Mouse (Mus musculus): ENCODE results near the gene Tph1.

Gene Tph1

DNA sequence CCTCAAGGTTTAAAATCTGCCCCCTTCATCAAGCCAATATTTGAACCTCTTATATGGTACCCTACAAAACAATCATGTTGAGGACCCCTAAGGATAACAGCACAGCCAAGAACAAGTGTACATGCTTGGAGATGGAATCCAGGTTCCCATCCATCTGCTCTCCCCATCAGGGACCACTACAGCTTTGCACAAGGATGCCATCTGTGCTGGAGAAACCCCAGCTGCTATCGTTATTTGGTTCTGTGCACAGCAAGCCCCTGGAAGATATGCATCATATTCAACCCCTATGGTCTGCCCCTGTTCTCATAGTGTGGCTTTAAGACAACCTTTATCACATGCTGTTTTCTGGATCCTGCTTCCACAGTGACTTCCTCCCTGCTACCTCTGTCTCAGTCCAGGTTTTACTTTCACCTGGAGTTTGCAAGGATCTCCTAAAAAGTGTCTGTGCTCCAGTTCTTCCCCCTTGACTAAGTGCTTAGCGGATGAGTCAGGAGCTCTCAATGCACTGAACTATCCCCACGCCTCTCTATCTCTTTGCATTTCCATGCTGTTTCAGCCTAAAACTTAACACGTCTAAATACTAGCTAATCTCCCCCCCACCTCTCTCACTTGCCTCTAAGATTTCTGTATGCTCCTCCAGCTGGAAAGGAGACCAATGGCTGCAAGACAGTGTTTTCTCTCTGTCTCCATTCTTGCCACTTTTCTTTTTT is 23.8 kb downstream of the Tph1 start:
- DNase-seq (ENCODE audit: low spot score) = no peak

DNA sequence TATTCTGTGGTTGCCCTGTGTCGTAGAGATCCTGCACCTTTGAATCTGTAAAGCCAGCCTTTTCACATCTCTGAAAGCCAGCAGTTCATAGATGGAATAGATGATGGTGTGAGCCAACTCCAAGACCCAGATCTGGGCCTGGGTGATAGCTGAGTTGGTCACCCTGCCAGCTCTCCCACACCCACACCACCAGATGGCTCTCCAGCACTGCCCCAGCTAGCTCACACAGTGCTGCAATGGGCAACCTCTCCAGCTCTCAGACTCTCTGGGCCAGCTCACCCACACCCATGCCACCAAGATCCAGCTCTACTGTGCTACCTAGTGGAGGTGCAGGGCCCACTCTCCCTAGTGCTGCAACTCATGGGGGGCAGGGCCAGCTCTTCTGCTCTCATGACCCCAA is 29.2 kb downstream of the Tph1 start:
- DNase-seq (ENCODE audit: low spot score) = no peak

DNA sequence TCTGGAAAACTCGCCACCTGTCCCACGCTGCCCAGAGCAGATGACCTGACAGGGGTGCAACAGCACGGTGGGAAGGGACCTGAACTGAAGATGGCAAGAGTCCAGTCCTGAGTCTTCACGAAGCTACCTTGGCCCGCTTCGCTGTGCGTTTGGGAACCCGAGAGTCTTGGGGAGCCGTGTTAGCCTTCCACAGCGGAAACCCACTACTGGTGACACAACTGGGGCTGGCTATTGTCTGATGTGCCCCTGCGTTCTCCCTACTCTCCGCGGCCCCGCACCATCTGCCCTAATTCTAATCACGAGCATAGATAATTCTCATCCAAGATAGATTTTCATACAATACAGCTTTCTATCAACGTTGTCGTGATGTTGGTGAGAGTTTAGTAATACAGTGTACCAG is 32.3 kb downstream of the Tph1 start:
- no peak for DNase-seq (ENCODE audit: low spot score)

DNA sequence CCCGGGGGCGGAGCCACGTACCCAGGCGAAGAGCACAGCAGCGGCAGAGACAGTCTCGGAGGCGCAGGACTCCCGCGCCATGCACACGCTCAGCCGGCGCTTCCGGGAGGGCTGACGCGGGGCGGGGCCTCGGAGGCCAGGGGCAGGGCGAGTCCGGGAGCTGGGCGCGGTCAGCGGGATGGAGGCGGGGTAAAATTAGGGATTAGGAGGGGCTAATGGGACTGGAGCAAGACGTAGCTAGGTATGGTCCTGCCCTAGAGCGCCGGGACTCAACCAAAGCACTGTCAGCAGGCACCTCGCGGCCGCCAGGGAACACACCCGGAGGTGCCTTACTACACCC is 32.7 kb downstream of the Tph1 start, which contains the start of gene Sergef:
TSS of gene Sergef (minus strand) at position 116 of the 340 bp plus-strand sequence.
- peak; percentile 93 for DNase-seq (ENCODE audit: low spot score)

DNA sequence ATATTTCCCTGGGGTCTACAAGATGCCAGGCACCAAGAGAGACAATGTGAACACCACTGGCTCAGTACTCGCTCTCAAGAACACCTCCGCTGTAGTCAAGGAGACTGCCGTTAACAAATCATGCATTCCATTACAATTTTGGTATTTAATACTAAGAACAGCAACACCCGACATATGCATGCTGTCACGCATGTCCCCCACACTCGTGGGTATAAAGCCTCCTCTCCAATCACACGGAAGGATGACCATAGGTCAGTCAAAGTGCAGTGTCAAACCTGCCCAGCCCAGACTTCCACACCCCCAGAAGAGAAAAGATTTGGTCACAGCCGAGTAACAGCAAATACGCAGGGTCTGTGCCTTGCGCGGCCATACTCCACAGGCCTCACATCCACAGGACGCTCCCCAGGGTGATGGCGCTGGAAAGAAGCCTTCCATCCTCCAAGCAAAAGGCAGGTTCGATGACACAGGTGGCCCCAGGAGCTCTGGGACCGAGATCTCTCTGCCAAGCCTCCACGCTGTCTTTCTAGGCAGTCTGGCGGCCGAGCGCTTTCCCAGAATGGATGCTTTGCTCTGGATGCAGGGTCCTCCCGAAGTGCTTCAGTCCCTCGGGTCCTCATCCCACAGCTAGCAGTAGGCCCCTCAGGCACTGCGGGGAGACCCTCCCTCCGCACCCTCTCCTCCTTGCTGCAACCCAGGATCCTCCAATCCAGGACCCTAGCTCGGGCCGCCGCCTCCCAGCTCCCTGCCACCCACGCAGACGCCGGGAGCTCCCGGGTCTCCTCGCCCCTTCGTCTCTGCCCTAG is 33.2 kb downstream of the Tph1 start:
- no peak for DNase-seq (ENCODE audit: low spot score)

DNA sequence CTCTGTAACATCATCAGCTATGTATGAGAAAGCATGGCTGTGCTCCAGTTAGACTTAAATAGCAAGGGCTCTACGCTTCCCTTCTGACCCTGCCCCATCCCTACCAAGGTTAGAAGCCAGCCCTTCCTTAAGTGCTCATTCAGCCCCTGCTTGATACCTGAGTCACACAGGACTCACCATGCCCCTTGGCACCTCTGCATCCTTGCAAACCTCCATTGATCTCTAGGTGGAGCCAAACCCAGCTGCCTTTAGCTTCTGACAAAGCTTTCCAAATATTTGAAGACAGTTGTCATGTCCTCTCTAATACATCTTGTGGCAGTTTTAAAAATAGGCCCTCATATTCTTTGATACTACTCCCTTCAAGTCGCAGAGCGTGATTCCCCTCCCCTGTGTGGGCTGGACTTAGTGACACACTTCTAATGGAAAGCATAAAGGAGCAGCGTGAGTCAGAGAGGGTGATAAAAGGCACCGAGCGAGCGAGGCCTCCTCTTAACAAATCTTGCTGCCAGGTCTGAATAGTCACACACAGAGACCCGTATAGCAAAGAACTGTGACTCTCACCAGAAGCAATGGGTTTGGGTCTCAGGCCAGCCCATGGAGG is 43.9 kb downstream of the Tph1 start:
- DNase-seq (ENCODE audit: low spot score) = no peak

DNA sequence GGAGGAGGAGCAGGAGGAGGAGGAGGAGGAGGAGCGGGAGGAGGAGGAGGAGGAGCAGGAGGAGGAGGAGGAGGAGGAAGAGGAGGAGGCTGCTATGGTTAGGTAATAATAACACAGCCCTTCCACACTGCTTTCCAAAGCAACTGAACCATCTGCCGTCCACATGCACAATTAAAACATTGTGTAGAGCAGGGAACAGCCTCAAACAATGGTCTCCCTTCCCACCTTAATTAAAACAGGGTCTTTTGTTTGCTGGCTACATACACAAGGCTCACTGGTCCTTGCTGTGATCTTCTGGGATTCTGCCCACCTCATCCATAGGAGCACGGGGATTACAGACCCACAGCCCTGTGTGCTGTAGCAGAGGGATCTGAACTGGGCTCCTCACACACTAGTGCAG is 48.4 kb downstream of the Tph1 start:
- DNase-seq (ENCODE audit: low spot score) = no peak

DNA sequence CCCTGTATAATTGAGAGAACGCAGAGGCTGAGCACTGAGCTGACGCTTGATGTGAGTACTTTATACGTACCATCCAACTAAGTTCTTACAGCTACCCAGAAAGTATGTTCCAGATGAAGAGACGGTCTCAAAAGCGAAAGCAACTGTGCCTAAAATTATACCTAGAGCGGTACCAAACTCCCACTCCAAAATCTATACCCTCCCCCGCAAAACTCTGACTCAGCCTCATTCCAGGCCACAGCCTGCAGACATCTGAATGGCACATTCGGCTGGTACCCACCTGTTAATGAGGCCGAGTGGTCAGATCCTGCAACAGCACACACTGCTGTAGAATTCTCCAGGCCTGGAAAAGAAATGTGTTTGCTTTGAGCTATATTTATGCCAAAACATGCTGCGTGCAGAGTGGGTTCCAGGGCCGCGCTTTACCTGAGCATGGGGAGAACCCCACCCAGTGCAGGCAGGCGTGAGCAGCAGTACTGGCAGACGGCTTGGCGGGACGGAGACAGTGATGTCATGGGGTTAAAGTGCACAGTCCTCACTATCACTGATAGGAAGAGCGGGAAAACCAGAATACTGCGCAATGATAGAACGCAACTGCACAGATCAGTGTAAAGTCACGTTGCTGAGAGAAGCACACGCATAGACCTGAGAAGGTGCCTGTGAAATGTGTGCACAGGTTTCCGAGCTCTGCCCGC is 53.8 kb downstream of the Tph1 start:
- DNase-seq (ENCODE audit: low spot score) = no peak

DNA sequence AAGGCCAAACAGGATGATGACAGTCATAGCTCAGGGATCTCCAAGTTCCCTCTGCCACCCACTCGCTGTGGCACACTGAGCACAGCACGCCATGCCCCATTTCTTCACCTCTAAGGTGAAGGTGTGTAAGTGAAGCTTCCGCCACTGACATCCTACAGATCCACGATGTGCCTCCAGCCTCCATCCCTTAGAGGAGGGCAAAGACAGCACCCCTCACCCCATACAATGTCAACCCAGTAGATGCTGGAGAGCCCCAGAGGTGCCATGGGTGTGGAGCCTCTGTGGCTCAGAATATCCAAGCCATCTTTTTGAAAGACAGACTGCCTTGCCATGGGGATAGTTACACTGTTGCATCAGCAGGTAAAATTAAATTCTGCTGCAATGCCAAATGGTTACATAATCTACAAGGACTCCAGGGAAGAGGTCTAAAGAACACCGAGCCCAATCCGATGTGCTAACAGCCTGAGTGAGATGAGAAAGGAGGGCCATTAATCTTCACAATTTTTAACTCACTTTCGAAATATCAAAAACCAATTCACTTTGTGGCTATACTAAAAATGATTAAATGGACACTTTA is 55.8 kb downstream of the Tph1 start:
- DNase-seq (ENCODE audit: low spot score) = no peak

DNA sequence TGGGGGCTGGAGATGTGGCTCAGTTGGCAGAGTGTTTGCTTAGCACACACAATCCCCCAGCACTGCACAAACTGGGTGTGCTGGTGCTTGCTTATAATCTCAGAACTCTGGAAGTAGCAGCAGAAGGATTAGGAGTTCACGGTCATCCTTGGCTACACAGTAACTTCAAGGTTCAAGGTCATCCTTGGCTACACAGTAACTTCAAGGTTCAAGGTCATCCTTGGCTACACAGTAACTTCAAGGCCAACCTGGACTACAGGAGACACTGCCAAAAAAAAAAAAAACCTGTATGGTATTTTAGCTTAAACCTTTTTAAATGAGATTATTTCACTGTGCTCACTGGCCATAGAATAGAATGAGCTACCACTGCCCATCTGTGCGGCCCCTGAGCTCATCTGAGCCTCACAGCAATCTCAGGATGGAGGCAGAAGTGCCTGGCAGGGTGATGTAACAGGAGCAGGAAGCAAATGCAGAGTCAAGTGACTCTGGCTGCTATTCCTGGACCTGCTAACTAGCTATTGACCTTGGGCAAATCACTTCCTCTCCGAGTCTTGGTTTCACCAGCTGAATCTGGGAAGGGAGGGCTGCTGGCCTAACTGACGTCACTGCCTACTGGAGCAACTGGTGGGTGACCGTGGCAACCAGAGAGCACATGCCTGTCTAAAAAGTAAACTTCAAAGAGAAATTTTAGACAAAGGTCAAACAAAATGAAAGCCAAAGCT is 56.9 kb downstream of the Tph1 start:
- peak; percentile 79 for DNase-seq (ENCODE audit: low spot score)

DNA sequence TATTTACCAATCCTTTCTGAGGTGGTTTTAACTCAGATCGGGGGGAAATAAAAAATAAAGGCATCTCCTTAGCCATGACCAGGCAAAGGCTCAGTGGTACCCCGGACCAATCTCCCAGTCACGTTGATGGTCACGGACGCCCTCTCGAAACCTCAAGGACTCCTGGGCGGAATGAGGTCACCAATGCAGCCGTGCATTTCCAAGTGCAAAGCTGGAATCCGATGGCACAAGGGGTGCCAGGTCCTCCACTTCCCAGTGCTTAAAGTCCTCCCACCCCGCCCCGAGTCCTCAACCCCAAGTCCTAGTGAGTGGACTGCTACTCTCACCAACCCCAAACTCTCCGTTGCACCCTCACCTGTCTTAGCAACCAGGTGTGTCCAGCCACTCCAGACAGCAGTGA is 58.1 kb downstream of the Tph1 start:
- peak; percentile 29 for DNase-seq (ENCODE audit: low spot score)

DNA sequence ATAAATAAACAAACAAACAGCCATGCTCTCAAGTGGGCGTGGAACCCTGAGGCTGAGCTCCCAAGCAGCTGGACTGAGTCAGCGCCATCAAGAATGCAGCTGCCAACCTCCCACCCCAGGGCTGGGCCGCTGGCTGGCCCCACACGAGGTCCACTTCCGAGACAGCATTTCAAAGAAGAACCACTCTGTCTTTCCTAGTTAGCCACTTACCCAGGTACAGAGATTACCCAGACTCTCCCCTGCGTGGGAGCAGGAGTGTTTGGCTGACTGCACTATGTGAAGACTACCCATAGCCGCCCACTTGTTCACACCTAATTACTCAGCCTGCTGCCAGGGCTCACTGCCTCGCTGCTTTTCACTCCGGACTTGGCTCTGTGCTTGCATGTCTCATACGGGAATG is 59.2 kb downstream of the Tph1 start:
- no peak for DNase-seq (ENCODE audit: low spot score)

DNA sequence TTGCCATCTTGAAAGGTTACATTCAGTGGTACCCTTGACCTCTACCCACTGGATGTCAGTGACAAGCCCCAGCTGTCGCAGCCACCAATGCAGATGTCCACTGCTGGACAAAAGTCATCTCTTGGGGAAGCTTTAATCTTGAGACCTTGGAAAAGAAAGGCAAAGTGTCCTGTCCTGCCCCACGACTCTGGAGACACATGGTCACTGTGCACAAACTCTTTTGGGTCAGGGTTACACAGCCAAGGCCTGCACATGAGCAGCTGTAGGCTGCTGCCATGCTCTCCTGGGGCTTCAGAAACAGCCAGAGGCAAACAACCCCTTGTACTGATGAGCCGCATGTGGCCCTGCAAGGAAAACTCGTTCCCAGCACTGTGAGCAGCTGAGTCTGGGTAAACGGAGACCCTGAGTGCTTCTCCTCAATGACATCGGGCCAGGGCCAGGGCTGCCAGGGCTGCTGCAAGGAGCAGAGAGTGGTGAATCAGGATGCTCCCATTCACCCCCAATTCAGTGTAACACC is 59.9 kb downstream of the Tph1 start:
- DNase-seq (ENCODE audit: low spot score) = no peak

DNA sequence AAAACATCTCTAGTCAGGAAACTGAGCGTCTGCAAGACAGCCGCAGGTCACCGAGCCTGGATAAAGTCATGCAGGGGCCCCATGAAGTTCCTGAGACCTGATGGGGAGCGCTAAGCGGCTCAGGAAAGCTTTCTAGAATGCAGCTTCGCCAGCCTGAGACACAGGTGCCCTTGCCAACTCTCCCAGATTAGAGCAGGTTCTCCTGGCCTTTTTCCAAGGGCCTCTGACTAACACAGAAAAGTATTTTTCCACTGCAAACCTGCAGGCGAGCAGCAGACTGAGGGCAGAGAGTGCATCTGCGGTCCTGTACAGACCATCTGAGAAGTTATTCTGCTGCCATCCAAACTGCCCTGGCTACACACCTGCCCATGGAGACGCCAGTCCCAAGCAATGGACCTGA is 60.4 kb downstream of the Tph1 start:
- peak; percentile 71 for DNase-seq (ENCODE audit: low spot score)

DNA sequence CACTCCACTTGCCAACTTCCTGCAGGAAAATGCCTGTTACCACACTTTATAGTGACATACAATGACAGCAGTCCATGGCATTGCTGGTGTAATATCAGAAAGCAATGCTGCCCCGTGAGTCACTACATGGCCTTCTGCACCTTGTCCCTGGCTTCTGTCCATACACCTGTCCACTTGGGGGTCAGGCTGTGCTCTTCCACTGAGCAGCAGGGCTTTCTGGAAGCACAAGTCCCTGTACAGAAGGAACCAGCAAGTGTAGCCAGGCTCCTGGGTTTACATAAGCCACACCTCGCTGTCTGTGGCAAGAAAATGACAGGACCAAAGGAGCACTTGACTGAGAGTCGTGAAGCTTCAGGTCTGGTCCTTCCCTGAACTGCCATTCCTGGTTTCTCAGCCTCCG is 63.0 kb downstream of the Tph1 start:
- no peak for DNase-seq (ENCODE audit: low spot score)

DNA sequence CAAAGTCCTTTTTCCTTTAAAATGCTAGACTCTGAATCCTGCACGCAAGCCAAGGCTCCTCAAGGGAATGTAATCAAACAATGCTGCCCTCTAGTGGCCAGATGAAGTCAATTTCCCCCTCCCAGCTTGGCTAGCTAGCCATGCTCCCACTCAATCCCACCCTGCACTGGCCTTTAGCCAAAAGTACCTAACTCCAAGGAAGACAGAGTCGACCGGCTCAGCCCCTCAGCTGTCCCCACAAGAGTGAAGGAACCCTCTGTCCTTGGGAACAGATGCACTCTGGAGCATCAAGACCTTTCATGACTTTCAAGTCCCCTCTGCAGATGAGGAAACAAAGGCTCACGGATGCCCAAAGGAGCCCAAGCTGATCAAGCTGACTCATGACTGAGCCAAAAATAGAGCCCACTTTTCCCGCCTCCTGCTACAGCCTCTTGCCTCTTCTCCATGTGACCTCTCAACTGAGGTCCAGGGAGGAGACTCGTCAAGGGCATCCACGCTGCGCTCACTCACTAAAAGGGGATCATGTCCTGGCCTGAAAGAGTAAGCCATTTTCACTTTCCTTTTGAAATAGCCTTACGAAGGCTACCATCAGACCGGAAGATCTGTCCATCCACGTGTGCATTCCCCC is 64.8 kb downstream of the Tph1 start:
- peak; percentile 58 for DNase-seq (ENCODE audit: low spot score)

DNA sequence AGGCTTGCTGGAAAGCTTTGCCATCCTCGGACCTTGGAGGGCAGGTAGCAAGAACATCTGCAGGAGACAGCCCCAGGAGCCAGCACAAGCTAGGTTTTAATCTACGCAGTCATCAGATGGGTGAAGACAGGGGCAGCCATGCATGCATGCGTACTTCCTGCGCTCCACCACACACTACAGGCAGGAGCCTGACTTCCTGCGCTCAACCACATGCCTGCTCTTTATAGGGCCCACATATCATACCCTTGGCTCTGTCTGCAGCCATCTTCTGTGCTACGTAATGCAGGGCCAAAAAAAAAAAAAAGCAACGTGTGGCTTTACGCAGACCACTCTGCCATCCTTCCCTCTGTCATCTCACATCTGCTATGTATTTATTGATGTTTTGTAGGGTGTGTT is 65.3 kb downstream of the Tph1 start:
- peak; percentile 16 for DNase-seq (ENCODE audit: low spot score)

DNA sequence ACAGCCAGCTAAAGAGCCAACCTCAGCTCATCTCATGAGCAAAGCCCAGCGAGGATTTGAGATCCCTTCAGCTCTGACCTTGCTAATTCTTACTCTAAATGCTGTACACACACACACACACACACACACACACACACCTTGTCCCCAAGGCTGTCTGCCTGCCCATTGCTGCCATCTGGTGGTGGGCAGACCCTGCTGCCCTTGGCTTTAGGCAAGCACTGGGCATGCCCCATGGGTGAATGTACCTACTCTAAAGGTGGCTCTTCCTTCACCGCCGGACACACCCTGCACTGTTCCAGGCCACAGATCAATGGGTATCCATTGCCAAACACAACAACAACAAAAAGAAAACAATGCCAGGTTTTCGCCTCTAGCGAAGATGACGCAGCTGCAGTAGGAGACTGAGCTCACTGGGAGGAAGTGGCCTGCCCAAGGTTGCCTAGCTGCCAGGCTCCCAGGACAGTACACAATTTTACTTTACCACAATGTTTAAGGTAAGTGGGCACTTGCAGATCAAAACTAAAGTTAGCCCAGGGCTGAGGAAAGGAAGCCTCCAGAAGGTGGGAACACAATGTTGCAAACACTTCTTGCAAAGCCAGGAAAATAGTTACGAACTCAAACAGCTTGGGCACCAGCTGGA is 65.8 kb downstream of the Tph1 start:
- DNase-seq (ENCODE audit: low spot score) = peak; percentile 65

DNA sequence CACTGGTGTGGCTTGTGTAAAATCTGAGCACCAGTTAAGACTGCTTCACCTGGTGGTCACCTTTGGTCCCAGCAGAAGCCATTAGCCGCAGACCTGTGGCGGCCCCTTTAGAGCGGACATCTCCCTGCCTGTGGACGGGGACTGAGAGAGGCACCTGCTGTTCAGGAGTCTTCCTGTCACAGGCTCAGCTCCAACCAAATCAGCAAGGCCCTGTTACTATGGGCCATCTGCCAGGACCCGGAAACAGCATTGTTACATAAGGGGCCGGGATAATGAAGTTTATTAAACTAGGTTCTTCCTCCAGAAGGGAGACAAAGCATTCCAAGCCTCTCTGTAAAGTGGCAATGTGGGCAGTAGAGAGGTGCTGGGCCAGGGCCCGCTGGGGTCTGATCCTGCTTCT is 69.3 kb downstream of the Tph1 start:
- peak; percentile 30 for DNase-seq (ENCODE audit: low spot score)

DNA sequence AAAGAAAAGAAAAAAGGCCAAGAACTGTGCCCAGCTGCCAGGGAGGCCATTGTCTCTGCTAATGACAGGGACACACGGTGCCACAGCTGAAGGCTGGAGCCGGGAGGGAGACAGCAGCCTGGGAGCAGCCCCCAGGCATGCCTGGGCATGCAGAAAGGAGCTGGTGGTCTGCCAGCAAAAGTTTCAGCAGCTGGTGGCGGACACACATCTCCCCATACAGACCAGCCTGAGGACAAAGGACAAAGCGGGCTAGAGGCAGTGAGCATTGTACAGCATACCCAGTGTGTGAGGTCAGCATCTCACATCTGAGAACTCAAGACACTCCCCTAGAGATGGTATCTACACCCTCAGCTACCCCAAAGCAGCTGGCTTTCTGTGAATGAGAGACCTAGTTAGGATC is 70.3 kb downstream of the Tph1 start:
- no peak for DNase-seq (ENCODE audit: low spot score)

DNA sequence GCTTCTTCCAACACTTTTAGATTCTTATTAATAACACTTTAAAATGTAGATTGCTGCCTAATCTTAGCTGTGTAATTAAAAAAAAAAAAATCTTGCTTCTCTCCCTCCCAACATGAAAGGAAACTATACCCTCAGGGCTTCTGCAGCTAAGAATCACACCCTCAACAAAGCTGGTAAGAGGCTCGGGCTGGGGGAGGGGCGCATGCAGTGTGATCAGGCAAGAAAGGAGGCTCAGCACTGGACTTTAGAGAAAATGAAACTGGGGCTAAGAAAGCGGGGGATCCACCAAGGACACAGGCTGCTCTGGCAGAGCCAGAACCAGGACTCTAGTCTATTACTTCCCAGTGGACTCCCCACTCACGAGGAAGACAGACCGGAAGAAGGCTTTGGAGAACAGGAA is 71.2 kb downstream of the Tph1 start:
- no peak for DNase-seq (ENCODE audit: low spot score)

All from lung, postnatal 25 days (tissue).